Mouse (Mus musculus) midbrain, embryonic 16.5 days (tissue): ENCODE measurements around the gene Barhl2. TPM values are rescaled to one million over a fixed set of nuclear protein-coding genes. Genes with fewer than 3 reads are reported as not detected.

Experiments
- polyA plus RNA-seq: library from polyadenylated mRNA; unstranded; fragments of >200 nt; fragmentation: Nextera tagmentation; extraction: Ambion mirVana; gene quantifications from 2 replicates; pipeline ENCODE4 v1.2.1, GENCODE M21; 2015

Gene Barhl2
- polyA plus RNA-seq, 1 experiment from 2014 or later: 8.5 TPM

Other genes with a start within 250 kb of the Barhl2 start
- not detected in 2 replicates for gene Gm17304, start 150.9 kb upstream of the Barhl2 start, polyA plus RNA-seq
- gene Zfp644, start 239.1 kb upstream of the Barhl2 start, polyA plus RNA-seq: 64.7 and 73.4 TPM in 2 replicates